Mouse (Mus musculus) lung, embryonic 15.5 days (tissue): ENCODE measurements around the gene 9030624G23Rik. TPM values are rescaled to one million over a fixed set of nuclear protein-coding genes. Genes with fewer than 3 reads are reported as not detected.
"Not testable (repeated sequence)": the region's sequence is repeated elsewhere in the genome, so short reads cannot be mapped to it uniquely, and the experiment has no call there.

Source experiments
- ATAC-seq: fragments of 200-750 bp; cut with Nextera tagmentation; 2 replicates; pipeline ENCODE4 v1.8.0; 2017; ENCODE audit warnings: moderate number of reproducible peaks, borderline replicate concordance; ENCODE audit not compliant: low FRiP score, low TSS enrichment; ENCODE audit errors: extremely low read depth
- H3K27ac ChIP-seq: fragments of 300-500 bp; sonication (generic); 2 replicates; pipeline ENCODE4 v1.5.1; 2015; ENCODE audit warnings: moderate library complexity, mild to moderate bottlenecking, inconsistent platforms
- H3K27me3 ChIP-seq: fragments of 300-500 bp; sonication (generic); 2 replicates; pipeline ENCODE4 v1.6.1; 2015; ENCODE audit warnings: inconsistent platforms
- H3K36me3 ChIP-seq: fragments of 300-500 bp; sonication (generic); 2 replicates; pipeline ENCODE4 v1.6.1; 2015; ENCODE audit warnings: inconsistent platforms
- H3K4me1 ChIP-seq: fragments of 300-500 bp; sonication (generic); 2 replicates; pipeline ENCODE4 v1.6.1; 2015; ENCODE audit warnings: inconsistent platforms
- H3K4me2 ChIP-seq: fragments of 300-500 bp; sonication (generic); 2 replicates; pipeline ENCODE4 v1.6.1; 2015; ENCODE audit warnings: inconsistent platforms, mild to moderate bottlenecking, moderate library complexity
- H3K4me3 ChIP-seq: fragments of 300-500 bp; sonication (generic); 2 replicates; pipeline ENCODE4 v1.5.1; 2015; ENCODE audit warnings: mild to moderate bottlenecking, inconsistent platforms
- H3K9ac ChIP-seq: fragments of 300-500 bp; sonication (generic); 2 replicates; pipeline ENCODE4 v1.6.1; 2015; ENCODE audit warnings: inconsistent platforms
- H3K9me3 ChIP-seq: fragments of 300-500 bp; sonication (generic); 2 replicates; pipeline ENCODE4 v1.6.1; 2016; ENCODE audit warnings: inconsistent platforms
- WGBS: fragments of 180-500 bp; shearing (Covaris S2); methylation state at CpG from one replicate; pipeline ENCODE4 v1.1.7; 2015; 5-methylcytosine and 5-hydroxymethylcytosine counted together
- polyA plus RNA-seq: library from polyadenylated mRNA; unstranded; fragments of >200 nt; fragmentation: Nextera tagmentation; extraction: Ambion mirVana; gene quantifications from 2 replicates; pipeline ENCODE4 v1.2.1, GENCODE M21; 2015

Gene 9030624G23Rik
- 3.4 and 3.5 TPM in 2 replicates for polyA plus RNA-seq

DNA sequence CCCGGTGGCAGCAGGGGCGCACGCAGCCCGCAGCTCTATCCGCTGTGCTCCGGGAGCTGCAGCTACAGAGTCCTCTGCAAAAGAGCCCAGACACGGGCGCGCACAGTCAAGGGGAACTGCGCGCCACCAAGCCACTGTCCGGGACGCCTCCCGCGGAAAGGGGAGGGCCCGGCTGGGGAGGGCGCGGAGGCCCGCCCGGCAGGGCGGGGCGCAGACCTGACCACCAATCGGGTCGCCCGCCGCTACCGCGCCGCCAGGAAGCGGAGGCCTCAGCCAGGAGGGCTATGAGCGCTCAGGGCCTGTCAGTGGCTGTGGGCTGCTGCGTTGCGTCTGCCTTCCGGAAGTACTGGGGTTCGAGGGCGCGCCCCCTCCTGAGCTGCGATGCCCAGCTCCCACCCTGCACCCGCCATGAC is at the start of gene 9030624G23Rik:
Gene 9030624G23Rik, minus strand, starts transcription at position 139 of the 413 bp plus-strand sequence.
- not testable (repeated sequence) for H3K4me1 ChIP-seq, H3K27me3 ChIP-seq, H3K9me3 ChIP-seq, H3K36me3 ChIP-seq, ATAC-seq
- peak within 1 kb of the TSS; percentile 46 for H3K9ac ChIP-seq
- peak within 1 kb of the TSS; percentile 50 for H3K4me2 ChIP-seq
- 0 out of 2 replicates have a peak within 1 kb of the TSS, but pooled peaks have one; percentile 44 for H3K27ac ChIP-seq
- H3K4me3 ChIP-seq: peak within 1 kb of the TSS; percentile 50
- WGBS: 0% methylated on average over 26 of the region's 39 CpGs

DNA sequence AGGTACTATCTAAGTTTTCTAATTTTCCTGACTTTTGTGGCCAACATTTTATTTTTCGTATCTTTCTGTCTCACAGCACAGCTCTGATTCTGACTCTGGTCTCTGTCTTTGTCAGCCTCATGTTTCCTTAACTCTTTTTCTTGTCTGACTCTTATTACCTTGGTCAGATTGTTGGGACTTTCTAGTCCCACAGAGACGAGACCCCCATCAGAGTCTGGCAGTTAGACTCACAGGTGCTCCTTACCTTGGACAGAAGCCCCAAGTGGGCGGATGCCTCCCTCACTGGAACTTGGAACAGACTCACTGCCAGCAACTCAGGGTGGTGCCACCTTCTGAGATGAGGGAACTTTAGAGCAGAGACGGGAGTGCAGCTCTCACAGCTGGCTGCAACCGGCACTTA is 13.9 kb downstream of the 9030624G23Rik start:
- H3K9ac ChIP-seq, H3K27me3 ChIP-seq, H3K4me3 ChIP-seq, H3K4me1 ChIP-seq, ATAC-seq, H3K36me3 ChIP-seq, H3K4me2 ChIP-seq, H3K9me3 ChIP-seq, H3K27ac ChIP-seq: not testable (repeated sequence)
- WGBS: 84% methylated on average over 2 of the region's 5 CpGs
